Mouse (Mus musculus): ENCODE results near the gene Slc30a10.

Slc30a10 gene

DNA sequence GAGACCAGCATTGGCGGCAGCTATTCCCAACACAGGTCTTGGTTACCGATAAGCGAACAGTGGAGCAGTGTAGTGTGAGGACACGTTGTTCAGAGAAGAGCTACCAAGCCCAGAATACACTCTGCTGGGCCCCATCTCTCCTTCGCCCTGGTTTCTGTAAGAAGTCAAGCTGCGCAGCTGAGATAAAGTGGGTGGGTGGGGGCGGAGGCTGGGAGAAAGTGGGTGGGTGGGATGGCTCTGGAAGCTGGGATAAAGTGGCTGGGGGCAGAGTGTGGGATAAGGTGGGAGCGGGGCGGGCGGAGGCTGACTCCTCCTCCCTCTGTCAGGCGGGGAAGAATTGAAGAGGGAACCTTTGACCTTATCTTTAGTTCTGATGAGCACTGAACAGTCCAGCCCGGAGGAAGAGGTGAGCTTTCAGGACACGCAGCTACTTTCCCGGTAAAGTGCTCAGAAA, 60.9 kb downstream of the Slc30a10 start:
- no peak for DNase-seq (ENCODE audit: extremely low read depth, insufficient read length, low spot score)

- DNase-seq (ENCODE audit: extremely low read depth, insufficient read length, low spot score), result no peak
Measured at GRCm38 (mm10) chr1:185516041-185516440, 61.4 kb downstream of the Slc30a10 start.

DNA sequence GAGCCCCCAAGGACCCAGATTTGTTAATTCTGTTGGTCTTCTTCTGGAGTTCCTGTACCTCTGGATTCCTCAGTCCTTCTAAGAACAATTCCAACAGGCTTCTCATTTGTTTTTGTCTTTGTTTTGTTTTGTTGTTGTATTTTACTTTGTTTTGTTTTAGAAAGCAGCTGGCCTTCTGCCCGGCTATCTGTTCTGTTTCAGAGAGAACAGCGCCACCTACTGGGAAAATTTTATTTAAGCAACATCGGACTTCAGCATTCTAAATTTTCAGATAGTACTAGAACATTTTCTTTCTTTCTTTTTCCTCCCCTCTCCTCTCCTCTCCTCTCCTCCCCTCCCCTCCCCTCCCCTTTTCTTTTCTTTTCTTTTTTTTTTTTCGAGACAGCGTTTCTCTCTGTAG, 62.9 kb downstream of the Slc30a10 start:
- no peak for DNase-seq (ENCODE audit: extremely low read depth, insufficient read length, low spot score)
